Mouse (Mus musculus): ENCODE data around the gene 1700025F22Rik. TPM values are rescaled to one million over a fixed set of nuclear protein-coding genes. Genes with fewer than 3 reads are reported as not detected.
A peak's percentile ranks its signal among the peaks of the same experiment; 100 is the strongest.
"Not testable (repeated sequence)": the region's sequence is repeated elsewhere in the genome, so short reads cannot be mapped to it uniquely, and the experiment has no call there.

1700025F22Rik gene
- total RNA-seq (2021) (not detected), polyA plus RNA-seq (2012; rRNA removed) (not detected in 2 replicates)
- long read RNA-seq: 0 reads

- DNase-seq: peak; percentile 3
Measured at GRCm38 (mm10) chr19:11165172-11165571, at the start of gene 1700025F22Rik. 1700025F22Rik (minus strand) TSS chr19:11165320.

GRCm38 (mm10) chr19:11196546-11196945 lies 31.4 kb upstream of the 1700025F22Rik start, which contains the start of gene Ms4a13:
Ms4a13 (minus strand) TSS chr19:11196737.
- DNase-seq: no peak

DNA sequence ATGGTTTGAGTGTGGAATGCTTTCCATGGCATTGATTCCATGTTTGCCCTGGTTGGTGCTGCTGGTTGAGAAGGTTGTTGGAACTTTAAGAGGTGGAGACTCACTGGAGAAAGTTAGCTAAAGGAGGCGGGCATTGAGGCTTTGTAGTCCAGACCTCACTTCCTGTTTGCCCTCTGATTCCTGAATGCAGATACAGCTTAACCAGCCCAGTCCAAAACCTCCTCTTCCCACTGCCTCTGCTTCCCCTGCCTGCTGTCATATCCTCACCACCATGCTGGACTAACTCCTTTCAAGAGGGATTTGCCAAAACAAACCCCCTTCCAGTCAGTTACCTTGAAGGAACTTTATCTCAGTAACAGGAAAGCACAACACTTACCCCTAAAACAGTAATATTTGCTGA lies 27.4 kb upstream of the 1700025F22Rik start:
- no peak for DNase-seq

- peak; percentile 3 for DNase-seq
Measured at GRCm38 (mm10) chr19:11184121-11184520, 19.0 kb upstream of the 1700025F22Rik start.

GRCm38 (mm10) chr19:11177464-11177863 lies 12.3 kb upstream of the 1700025F22Rik start:
- DNase-seq: no peak

- not testable (repeated sequence) for DNase-seq
Measured at GRCm38 (mm10) chr19:11157890-11158289, 7.2 kb downstream of the 1700025F22Rik start.

DNA sequence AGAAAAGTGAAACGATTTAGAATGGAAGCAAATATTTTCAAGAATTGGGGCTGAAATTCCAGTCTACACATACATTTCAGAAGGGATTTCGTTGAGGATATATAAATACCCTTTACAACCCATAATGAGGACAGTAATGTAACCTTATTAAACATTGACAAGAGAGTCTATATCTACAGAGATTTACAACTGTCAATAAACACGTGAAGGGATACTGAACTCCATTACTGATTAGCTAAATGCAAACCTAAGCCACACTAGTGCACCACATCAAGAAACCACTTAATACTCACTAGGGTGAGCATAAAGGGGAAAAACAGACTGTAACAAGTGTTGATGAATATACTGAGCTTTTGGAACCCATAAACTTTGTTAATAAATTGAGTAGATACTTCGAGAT lies 29.8 kb downstream of the 1700025F22Rik start:
- no peak for DNase-seq

DNA sequence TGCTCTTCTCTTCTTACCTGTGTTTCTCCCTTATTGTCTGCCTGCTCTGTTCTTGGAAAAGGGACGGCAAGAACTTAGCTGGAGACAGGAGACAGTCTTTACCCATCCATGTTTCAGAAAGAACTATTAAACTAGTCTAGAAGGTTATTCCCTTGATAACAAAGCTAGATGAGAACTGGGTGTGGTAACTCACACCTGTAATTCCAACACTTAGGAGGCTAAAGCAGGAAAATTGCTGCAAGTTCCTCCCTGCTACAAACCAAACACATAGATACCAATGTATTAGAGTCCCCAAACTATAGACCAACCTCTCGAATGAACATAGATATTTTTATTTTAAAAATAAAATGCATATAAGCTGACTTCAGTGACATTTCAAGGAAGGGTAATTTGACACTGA lies 30.3 kb downstream of the 1700025F22Rik start:
- DNase-seq: no peak

DNA sequence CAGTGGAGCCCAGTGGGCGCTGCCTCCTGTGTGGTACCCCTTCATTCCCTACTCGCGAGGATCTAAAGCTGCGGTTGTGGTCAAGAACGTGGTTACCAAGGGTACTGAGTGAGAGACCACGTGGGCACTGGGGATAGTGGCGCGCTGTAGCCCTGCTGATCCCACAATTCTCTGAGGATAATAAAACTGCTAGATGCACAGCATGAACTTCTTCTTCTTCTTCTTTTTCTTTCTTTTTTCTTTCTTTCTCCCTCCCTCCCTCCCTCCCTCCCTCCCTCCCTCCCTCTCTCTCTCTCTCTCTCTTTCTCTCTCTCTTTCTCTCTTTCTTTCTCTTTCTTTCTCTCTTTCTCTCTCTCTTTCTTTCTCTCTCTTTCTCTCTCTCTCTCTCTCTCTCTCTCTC lies 34.3 kb downstream of the 1700025F22Rik start, which contains the start of gene 1700017D01Rik:
TSS of gene 1700017D01Rik (minus strand) at position 101 of the 400 bp plus-strand sequence.
- DNase-seq: not testable (repeated sequence)

- no peak for DNase-seq
Measured at GRCm38 (mm10) chr19:11129702-11130101, 35.4 kb downstream of the 1700025F22Rik start.

GRCm38 (mm10) chr19:11121016-11121420 lies 44.1 kb downstream of the 1700025F22Rik start:
- DNase-seq: peak; percentile 49

- DNase-seq: no peak
Measured at GRCm38 (mm10) chr19:11119338-11119737, 45.8 kb downstream of the 1700025F22Rik start.

GRCm38 (mm10) chr19:11107746-11108145 lies 57.4 kb downstream of the 1700025F22Rik start:
- DNase-seq: peak; percentile 61

- no peak for DNase-seq
Measured at GRCm38 (mm10) chr19:11101880-11102279, 63.2 kb downstream of the 1700025F22Rik start.

DNA sequence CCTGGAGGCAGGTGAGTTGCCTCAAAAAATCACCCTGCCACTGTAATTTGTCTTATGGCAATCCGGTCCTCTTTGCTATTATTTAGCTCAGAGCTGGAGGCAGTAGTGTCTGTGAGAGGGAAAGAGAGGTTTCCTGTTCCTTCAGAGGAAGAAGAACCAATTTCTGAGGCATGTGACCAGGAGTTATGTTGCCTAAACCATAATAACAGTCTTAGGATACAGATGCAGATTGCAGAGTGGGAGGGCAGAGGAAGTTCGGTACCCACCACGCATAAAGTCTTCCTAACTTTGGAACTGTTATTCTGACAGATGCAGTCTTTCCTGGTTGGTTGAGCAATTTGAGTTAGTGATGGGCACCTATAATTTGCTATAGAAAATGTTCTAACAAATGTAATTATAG lies 66.7 kb downstream of the 1700025F22Rik start:
- DNase-seq: no peak

GRCm38 (mm10) chr19:11092131-11092530 lies 73.0 kb downstream of the 1700025F22Rik start:
- not testable (repeated sequence) for DNase-seq

Other genes with a start within 250 kb of the 1700025F22Rik start
- not detected for gene Zp1, start 244.7 kb downstream of the 1700025F22Rik start, total RNA-seq (2021)
- not detected in 2 replicates for gene Zp1, start 244.7 kb downstream of the 1700025F22Rik start, polyA plus RNA-seq (2012; rRNA removed)
- gene Ptgdr2, start 228.2 kb downstream of the 1700025F22Rik start, total RNA-seq (2021): under 1 TPM in 1 of 2 experiments, not detected in 1; 0.10 TPM
- 0.04 and 0.26 TPM in 2 replicates for gene Ptgdr2, start 228.2 kb downstream of the 1700025F22Rik start, polyA plus RNA-seq (2012; rRNA removed)
- gene Ccdc86, start 216.1 kb downstream of the 1700025F22Rik start, total RNA-seq (2021): 10 to 100 TPM; 12.8 to 21.4 TPM
- 14.2 and 17.1 TPM in 2 replicates for gene Ccdc86, start 216.1 kb downstream of the 1700025F22Rik start, polyA plus RNA-seq (2012; rRNA removed)
- gene Ms4a10, start 190.7 kb downstream of the 1700025F22Rik start, total RNA-seq (2021): 10 to 100 TPM in 1 of 2 experiments, 1 to 10 TPM in 1; 1.1 to 75.2 TPM
- 15.4 and 35.0 TPM in 2 replicates for gene Ms4a10, start 190.7 kb downstream of the 1700025F22Rik start, polyA plus RNA-seq (2012; rRNA removed)
- gene Ms4a15, start 172.1 kb downstream of the 1700025F22Rik start, total RNA-seq (2021): not detected
- not detected in 2 replicates for gene Ms4a15, start 172.1 kb downstream of the 1700025F22Rik start, polyA plus RNA-seq (2012; rRNA removed)
- not detected for gene Ms4a18, start 147.3 kb downstream of the 1700025F22Rik start, total RNA-seq (2021)
- gene Ms4a18, start 147.3 kb downstream of the 1700025F22Rik start, polyA plus RNA-seq (2012; rRNA removed): not detected in 2 replicates
- 1 to 10 TPM; 3.5 to 3.9 TPM for gene Ms4a8a, start 84.2 kb downstream of the 1700025F22Rik start, total RNA-seq (2021)
- 0.57 and 0.95 TPM in 2 replicates for gene Ms4a8a, start 84.2 kb downstream of the 1700025F22Rik start, polyA plus RNA-seq (2012; rRNA removed)
- not detected for gene 1700017D01Rik, start 34.4 kb downstream of the 1700025F22Rik start, total RNA-seq (2021)
- gene 1700017D01Rik, start 34.4 kb downstream of the 1700025F22Rik start, polyA plus RNA-seq (2012; rRNA removed): not detected in 2 replicates
- gene Ms4a13, start 31.4 kb upstream of the 1700025F22Rik start, total RNA-seq (2021): not detected
- gene Ms4a13, start 31.4 kb upstream of the 1700025F22Rik start, polyA plus RNA-seq (2012; rRNA removed): not detected in 2 replicates
- gene Ms4a12, start 67.1 kb upstream of the 1700025F22Rik start, total RNA-seq (2021): not detected
- gene Ms4a12, start 67.1 kb upstream of the 1700025F22Rik start, polyA plus RNA-seq (2012; rRNA removed): not detected in 2 replicates
- gene Ms4a1, start 100.9 kb upstream of the 1700025F22Rik start, total RNA-seq (2021): under 1 TPM; 0.14 to 0.17 TPM
- gene Ms4a1, start 100.9 kb upstream of the 1700025F22Rik start, polyA plus RNA-seq (2012; rRNA removed): 0.03 TPM in 1 of 2 replicates, not detected in the other
- gene Ms4a5, start 118.6 kb upstream of the 1700025F22Rik start, total RNA-seq (2021): not detected
- gene Ms4a5, start 118.6 kb upstream of the 1700025F22Rik start, polyA plus RNA-seq (2012; rRNA removed): not detected in 2 replicates
- gene Ms4a14, start 149.1 kb upstream of the 1700025F22Rik start, total RNA-seq (2021): under 1 TPM in 1 of 2 experiments, not detected in 1; 0.07 TPM
- 0.09 and 0.12 TPM in 2 replicates for gene Ms4a14, start 149.1 kb upstream of the 1700025F22Rik start, polyA plus RNA-seq (2012; rRNA removed)
- 1 to 10 TPM; 1.9 TPM for gene Ms4a7, start 170.8 kb upstream of the 1700025F22Rik start, total RNA-seq (2021)
- 0.85 and 1.2 TPM in 2 replicates for gene Ms4a7, start 170.8 kb upstream of the 1700025F22Rik start, polyA plus RNA-seq (2012; rRNA removed)
- gene Ms4a4a, start 210.2 kb upstream of the 1700025F22Rik start, total RNA-seq (2021): 1 to 10 TPM; 4.8 to 5.2 TPM
- gene Ms4a4a, start 210.2 kb upstream of the 1700025F22Rik start, polyA plus RNA-seq (2012; rRNA removed): 0.58 and 0.75 TPM in 2 replicates
- 1 to 10 TPM; 1.8 to 2.1 TPM for gene Ms4a4c, start 239.4 kb upstream of the 1700025F22Rik start, total RNA-seq (2021)
- gene Ms4a4c, start 239.4 kb upstream of the 1700025F22Rik start, polyA plus RNA-seq (2012; rRNA removed): 0.06 and 0.91 TPM in 2 replicates